Mouse (Mus musculus): ENCODE measurements around the gene D13Ertd608e. TPM values are rescaled to one million over a fixed set of nuclear protein-coding genes. Genes with fewer than 3 reads are reported as not detected.

D13Ertd608e gene
- polyA plus RNA-seq (2015; fragmentation: Illumina TruSeq; extraction: RNeasy Lipid Tissue Mini Kit (QIAGEN cat#74804); ENCODE audit: insufficient read depth, low replicate concordance), result 3.9 TPM

DNA sequence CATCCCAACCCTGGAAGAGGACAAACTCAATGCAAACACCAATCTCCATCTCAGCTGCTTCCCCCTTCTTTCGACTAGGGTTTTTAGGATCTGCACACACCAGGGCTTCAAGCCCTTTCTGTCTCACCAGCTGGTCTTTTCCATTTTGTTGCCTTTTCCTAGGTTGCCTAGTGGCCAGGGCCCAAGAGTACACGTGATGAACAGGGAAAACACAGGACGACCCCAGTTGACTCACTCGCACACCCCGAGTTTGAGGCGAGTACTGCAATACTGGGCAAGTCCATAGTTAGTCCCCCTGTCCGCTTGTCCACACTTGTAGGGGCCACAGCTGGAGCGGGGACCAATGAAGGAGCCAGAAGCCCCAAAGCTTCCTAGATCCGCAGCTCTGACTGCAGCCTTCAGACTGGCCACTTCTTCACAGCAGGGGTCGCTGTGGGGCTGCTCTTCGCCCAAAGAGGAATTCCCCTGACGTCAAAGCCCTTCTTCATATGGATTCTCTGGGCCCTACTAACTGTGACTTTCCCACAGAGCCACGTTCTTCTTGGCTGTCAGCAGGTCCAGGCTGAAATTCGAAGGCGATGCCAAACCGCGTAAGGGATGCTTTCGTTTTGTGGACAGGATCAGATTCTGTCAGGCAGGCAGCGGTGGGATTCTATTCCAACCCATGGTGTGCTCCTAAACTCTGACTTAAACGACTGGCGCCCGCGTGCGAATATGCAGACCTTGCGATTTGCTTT, at the start of gene D13Ertd608e:
Gene D13Ertd608e (plus strand): TSS at position 687 of the 737 bp plus-strand sequence.

GRCm38 (mm10) chr13:119790761-119791579, 44.8 kb upstream of the D13Ertd608e start, which contains the start of gene Zfp131:
TSS of gene Zfp131 (minus strand) at chr13:119790889.

GRCm38 (mm10) chr13:119830116-119830515, 5.7 kb upstream of the D13Ertd608e start, which contains the start of gene AF067063:
TSS of gene AF067063 (minus strand) at chr13:119830216.

DNA sequence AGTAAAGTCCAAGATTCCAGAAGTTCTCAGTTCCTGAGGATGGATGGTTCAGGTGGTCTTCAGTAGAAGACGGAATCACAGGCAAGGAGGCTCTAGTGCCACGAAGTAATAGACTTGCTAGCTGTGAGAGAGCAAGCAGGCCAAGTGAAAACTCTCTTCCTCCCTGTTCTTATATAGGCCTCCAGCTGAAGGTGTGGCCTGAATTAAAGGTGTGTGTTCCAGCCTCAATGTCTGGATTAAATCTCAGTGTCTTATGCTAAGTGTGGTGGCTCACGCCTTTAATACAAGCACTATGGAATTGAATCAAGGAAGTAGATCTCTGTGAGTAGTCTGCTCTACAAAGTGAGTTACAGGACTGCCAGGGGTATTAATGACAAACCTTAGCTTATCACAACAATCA, 58.9 kb downstream of the D13Ertd608e start, which contains the start of gene Tcstv1:
Gene Tcstv1 (minus strand): TSS at position 101 of the 400 bp plus-strand sequence.

Other genes starting within 250 kb of the D13Ertd608e start
- 0.23 TPM for gene Ccl28, start 212.2 kb upstream of the D13Ertd608e start, polyA plus RNA-seq (2015; fragmentation: Illumina TruSeq; extraction: RNeasy Lipid Tissue Mini Kit (QIAGEN cat#74804); ENCODE audit: insufficient read depth, low replicate concordance)
- 53.7 TPM for gene Hmgcs1, start 145.6 kb upstream of the D13Ertd608e start, polyA plus RNA-seq (2015; fragmentation: Illumina TruSeq; extraction: RNeasy Lipid Tissue Mini Kit (QIAGEN cat#74804); ENCODE audit: insufficient read depth, low replicate concordance)
- gene Nim1k, start 80.1 kb upstream of the D13Ertd608e start, polyA plus RNA-seq (2015; fragmentation: Illumina TruSeq; extraction: RNeasy Lipid Tissue Mini Kit (QIAGEN cat#74804); ENCODE audit: insufficient read depth, low replicate concordance), result 0.50 TPM
- 70.1 TPM for gene Zfp131, start 45.1 kb upstream of the D13Ertd608e start, polyA plus RNA-seq (2015; fragmentation: Illumina TruSeq; extraction: RNeasy Lipid Tissue Mini Kit (QIAGEN cat#74804); ENCODE audit: insufficient read depth, low replicate concordance)
- not detected for gene AF067063, start 5.8 kb upstream of the D13Ertd608e start, polyA plus RNA-seq (2015; fragmentation: Illumina TruSeq; extraction: RNeasy Lipid Tissue Mini Kit (QIAGEN cat#74804); ENCODE audit: insufficient read depth, low replicate concordance)
- not detected for gene Tcstv1, start 58.8 kb downstream of the D13Ertd608e start, polyA plus RNA-seq (2015; fragmentation: Illumina TruSeq; extraction: RNeasy Lipid Tissue Mini Kit (QIAGEN cat#74804); ENCODE audit: insufficient read depth, low replicate concordance)
- 0.46 TPM for gene Gm21761, start 93.3 kb downstream of the D13Ertd608e start, polyA plus RNA-seq (2015; fragmentation: Illumina TruSeq; extraction: RNeasy Lipid Tissue Mini Kit (QIAGEN cat#74804); ENCODE audit: insufficient read depth, low replicate concordance)
- gene B020031M17Rik, start 114.8 kb downstream of the D13Ertd608e start, polyA plus RNA-seq (2015; fragmentation: Illumina TruSeq; extraction: RNeasy Lipid Tissue Mini Kit (QIAGEN cat#74804); ENCODE audit: insufficient read depth, low replicate concordance), result 1.2 TPM
- gene Gm36079, start 191.0 kb downstream of the D13Ertd608e start, polyA plus RNA-seq (2015; fragmentation: Illumina TruSeq; extraction: RNeasy Lipid Tissue Mini Kit (QIAGEN cat#74804); ENCODE audit: insufficient read depth, low replicate concordance), result not detected
- 16.9 TPM for gene Gm21188, start 216.2 kb downstream of the D13Ertd608e start, polyA plus RNA-seq (2015; fragmentation: Illumina TruSeq; extraction: RNeasy Lipid Tissue Mini Kit (QIAGEN cat#74804); ENCODE audit: insufficient read depth, low replicate concordance)

Data from spleen, adult 10 weeks (tissue).